In the genomic region with DNA sequence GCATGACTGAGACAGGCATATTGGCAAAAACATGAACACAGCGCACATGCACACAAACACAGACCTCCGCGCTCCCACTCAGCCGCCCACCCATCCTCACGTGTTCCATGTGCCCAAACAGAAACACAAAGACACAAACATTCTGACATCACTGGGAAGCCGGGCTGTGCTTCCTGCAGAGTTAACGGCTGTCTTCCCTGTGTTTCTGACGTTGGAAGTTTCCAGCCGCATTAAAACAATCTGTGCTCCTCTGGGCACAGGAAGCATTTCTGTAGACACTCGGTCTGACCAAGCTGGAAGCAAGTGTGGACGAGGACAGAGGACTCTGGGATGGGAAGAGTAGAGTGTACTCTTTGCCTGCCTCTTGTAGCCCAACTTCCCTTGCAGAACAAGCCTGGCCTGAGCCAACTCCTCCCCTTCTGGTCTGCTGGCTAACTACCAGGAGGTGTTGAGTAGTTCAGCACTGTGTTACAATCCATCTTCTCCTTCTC, we compare ENCODE assay signal across 10 mouse cellular contexts.
DNase-seq lines count a peak whose midpoint lies in the region; ATAC-seq lines count a peak whose summit lies in the region.
"Had no signal": no experiment of that assay in that cellular context is flagged by ENCODE, and none has a peak within 500 bp of the region (broad histone marks: within the 10 kb centered on the region; RNA-seq: fewer than 3 reads in every experiment).

No protein-coding gene starts in this region.

- DNase-seq in 3T3-L1 (ENCODE audit: low read depth, low spot score) (peak; percentile 50), NIH3T3 (ENCODE audit: low read depth) (peak; percentile 16)
- peak; percentile 9 to 46 for DNase-seq in frontal cortex, adult 2 months (ENCODE audit: extremely low spot score in 1 of 2, low spot score in 1 of 2)
- DNase-seq in left cerebral cortex, postnatal 14 days (ENCODE audit: low spot score in 2 of 2): peak; percentile 26 to 44
- no peak for DNase-seq in embryo, embryonic 10 days (ENCODE audit: low spot score)
- DNase-seq in thymus, postnatal 10 days (ENCODE audit: low spot score in 2 of 2): no peak
- DNase-seq: kidney, adult 18-20 months had no signal

- H3K27ac ChIP-seq in hindbrain, embryonic 13.5 days: no peak overlapping the region
- H3K27ac ChIP-seq: neural tube, embryonic 12.5 days had no signal

- no peak overlapping the region for H3K4me2 ChIP-seq in hindbrain, embryonic 13.5 days
- H3K4me2 ChIP-seq: neural tube, embryonic 12.5 days had no signal

- no peak overlapping the region for H3K4me3 ChIP-seq in hindbrain, embryonic 13.5 days
- H3K4me3 ChIP-seq: neural tube, embryonic 12.5 days had no signal

- no peak overlapping the region for H3K9ac ChIP-seq in hindbrain, embryonic 13.5 days
- H3K9ac ChIP-seq: neural tube, embryonic 12.5 days had no signal

- H3K36me3 ChIP-seq in hindbrain, embryonic 13.5 days: no peaks in the 10 kb centered on the region
- H3K36me3 ChIP-seq: neural tube, embryonic 12.5 days had no signal

- ATAC-seq in hindbrain, embryonic 13.5 days (ENCODE audit: low FRiP score): no peak
- ATAC-seq: Patski had no signal

- H3K27me3 ChIP-seq in hindbrain, embryonic 13.5 days: peaks cover 23% of the 10 kb centered on the region

- H3K4me1 ChIP-seq in hindbrain, embryonic 13.5 days (replicated peaks): peaks cover 22% of the 10 kb centered on the region

- intact Hi-C loops in left cerebral cortex, postnatal 14 days (cut with DNase I): loop anchor here (10.0 kb wide), 1 partner anchor 124 kb away; no protein-coding TSS in a partner anchor

- WGBS in hindbrain, embryonic 13.5 days: 74% methylated on average over 11 of the region's 11 CpGs

- H3K9me3 ChIP-seq in hindbrain, embryonic 13.5 days: no peaks in the 10 kb centered on the region
- H3K9me3 ChIP-seq: neural tube, embryonic 12.5 days had no signal

Comparison
In these comparisons a context has a peak if more than half of its experiments do, and no peak if none do; other contexts are left out.
1. DNase-seq: peak in 3T3-L1 (single experiment), NIH3T3 (single experiment), frontal cortex, adult 2 months (2 of 2) and left cerebral cortex, postnatal 14 days (2 of 2); none in embryo, embryonic 10 days (single experiment) and thymus, postnatal 10 days (0 of 2).